Mouse (Mus musculus) c-Kit-negative CD71-positive TER-119-positive erythroid progenitor cells, embryonic 14.5 days (primary cell): ENCODE data around the gene Alkbh5.

Experiments
- DNase-seq: peaks from one replicate; pipeline ENCODE4 v3.0.0-alpha.2; 2013; ENCODE audit warnings: low read depth, low spot score

The Alkbh5 gene

GRCm38 (mm10) chr11:60536180-60536858 is at the start of gene Alkbh5:
Gene Alkbh5 (plus strand): TSS chr11:60536381.
- peak; percentile 54 for DNase-seq

GRCm38 (mm10) chr11:60492726-60493125 is 43.5 kb upstream of the Alkbh5 start:
- DNase-seq: no peak

GRCm38 (mm10) chr11:60495692-60496091 is 40.5 kb upstream of the Alkbh5 start:
- DNase-seq: no peak

GRCm38 (mm10) chr11:60507281-60507680 is 28.9 kb upstream of the Alkbh5 start:
- DNase-seq: no peak

GRCm38 (mm10) chr11:60508950-60509349 is 27.2 kb upstream of the Alkbh5 start:
- peak; percentile 46 for DNase-seq

- DNase-seq: peak; percentile 45
Measured at GRCm38 (mm10) chr11:60509500-60509899, 26.7 kb upstream of the Alkbh5 start.

GRCm38 (mm10) chr11:60511893-60512292 is 24.3 kb upstream of the Alkbh5 start:
- no peak for DNase-seq

GRCm38 (mm10) chr11:60512520-60512919 is 23.7 kb upstream of the Alkbh5 start:
- no peak for DNase-seq

GRCm38 (mm10) chr11:60514941-60515340 is 21.2 kb upstream of the Alkbh5 start:
- no peak for DNase-seq

GRCm38 (mm10) chr11:60518305-60518704 is 17.9 kb upstream of the Alkbh5 start:
- no peak for DNase-seq

- DNase-seq: no peak
Measured at GRCm38 (mm10) chr11:60522027-60522426, 14.2 kb upstream of the Alkbh5 start.

GRCm38 (mm10) chr11:60522661-60523365 is 13.4 kb upstream of the Alkbh5 start:
- no peak for DNase-seq

GRCm38 (mm10) chr11:60526461-60526860 is 9.7 kb upstream of the Alkbh5 start:
- no peak for DNase-seq

GRCm38 (mm10) chr11:60535676-60536075 is 505 bp upstream of the Alkbh5 start:
- no peak for DNase-seq

- DNase-seq: peak; percentile 27
Measured at GRCm38 (mm10) chr11:60536859-60537467, 782 bp downstream of the Alkbh5 start.

GRCm38 (mm10) chr11:60537468-60538347 is 1.5 kb downstream of the Alkbh5 start:
- peak; percentile 90 for DNase-seq

- DNase-seq: peak; percentile 46
Measured at GRCm38 (mm10) chr11:60538371-60539281, 2.4 kb downstream of the Alkbh5 start.

- DNase-seq: no peak
Measured at GRCm38 (mm10) chr11:60539540-60539939, 3.4 kb downstream of the Alkbh5 start.

GRCm38 (mm10) chr11:60540002-60540610 is 3.9 kb downstream of the Alkbh5 start:
- DNase-seq: no peak

GRCm38 (mm10) chr11:60540761-60541160 is 4.6 kb downstream of the Alkbh5 start:
- no peak for DNase-seq
